Mouse (Mus musculus) cerebellum, postnatal 4 days (tissue): ENCODE measurements around the gene Cspg4.
A peak's percentile ranks its signal among the peaks of the same experiment; 100 is the strongest.

Source experiments
- DNase-seq, 2 experiments: peaks; one replicate each; pipeline ENCODE4 v3.0.0; 2022; ENCODE audit warnings: low spot score in 2 of 2, mixed read lengths in 1 of 2

Gene Cspg4

DNA sequence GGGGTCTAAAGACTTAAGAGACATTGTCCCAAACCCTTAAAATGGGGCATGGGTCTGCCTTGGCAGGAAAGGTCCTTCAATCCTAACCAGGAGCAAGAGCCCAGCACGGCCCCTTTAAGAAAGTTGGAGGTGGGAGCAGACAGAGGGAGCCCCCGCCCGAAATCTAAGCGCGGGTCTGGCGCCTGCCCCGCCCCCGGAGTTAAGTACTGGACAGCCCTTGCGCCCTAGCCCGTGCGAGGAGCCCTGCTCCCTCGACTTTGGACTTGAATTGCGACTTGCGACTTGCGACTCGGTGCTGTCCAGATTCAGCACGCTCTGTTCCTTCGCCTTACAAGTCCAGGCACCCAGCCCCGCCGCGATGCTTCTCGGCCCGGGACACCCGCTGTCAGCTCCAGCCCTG is at the start of gene Cspg4:
TSS of gene Cspg4 (plus strand) at position 202 of the 400 bp plus-strand sequence.
- no peak for DNase-seq

DNA sequence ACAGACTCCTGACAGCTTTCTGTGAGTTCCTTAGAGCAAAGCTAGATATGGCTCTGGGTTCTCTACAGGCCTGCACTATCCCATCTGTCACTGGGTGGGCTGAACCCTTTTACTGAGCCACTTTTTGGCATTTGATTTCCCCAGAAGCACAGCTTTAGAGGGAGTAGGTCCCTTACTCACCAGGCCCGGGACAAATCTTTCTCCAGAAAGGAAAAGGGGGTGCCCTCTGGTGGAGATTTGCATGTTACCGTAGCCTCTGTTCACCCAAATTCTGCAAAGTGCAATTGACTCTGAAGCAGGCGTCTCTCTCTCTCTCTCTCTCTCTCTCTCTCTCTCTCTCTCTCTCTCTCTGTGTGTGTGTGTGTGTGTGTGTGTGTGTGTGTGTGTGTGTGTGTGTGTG is 39.9 kb upstream of the Cspg4 start:
- DNase-seq = peak in 1 of 2 experiments; percentile 58

DNA sequence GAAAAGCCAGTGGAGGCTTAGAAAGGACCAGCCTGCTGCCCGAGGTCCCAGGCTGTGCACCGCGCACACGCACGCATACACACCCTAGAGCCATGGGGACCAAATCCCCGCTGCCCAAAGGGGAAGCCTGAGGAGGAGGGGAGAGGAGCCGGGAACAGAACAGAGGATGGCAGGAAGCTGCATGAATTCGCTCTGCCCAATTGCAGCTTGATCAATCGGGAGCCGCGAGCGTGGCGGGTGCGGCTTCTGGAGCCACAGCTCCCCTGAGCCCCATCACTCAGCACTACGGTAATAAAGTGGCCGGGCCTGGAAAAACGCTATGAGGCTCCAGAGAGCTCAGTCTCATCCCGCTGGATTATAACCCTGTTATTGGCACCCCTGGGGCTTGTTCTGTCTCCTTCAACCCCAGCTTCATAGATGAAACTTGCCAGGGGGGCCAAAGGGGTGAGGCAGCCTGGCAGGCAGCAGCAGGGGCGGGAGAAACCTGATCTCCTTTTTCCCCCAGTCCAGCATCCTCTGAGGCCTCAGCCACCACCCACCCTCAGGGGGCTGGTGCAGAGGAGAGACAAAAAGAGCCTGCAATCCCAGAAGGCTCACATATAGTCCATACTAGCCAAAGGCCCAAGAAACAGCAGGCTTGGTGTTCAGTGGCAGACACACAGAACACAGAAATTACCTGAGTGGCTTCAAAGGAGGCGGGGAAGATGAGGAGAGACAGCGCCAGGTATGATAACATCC is 39.2 kb upstream of the Cspg4 start:
- no peak for DNase-seq

DNA sequence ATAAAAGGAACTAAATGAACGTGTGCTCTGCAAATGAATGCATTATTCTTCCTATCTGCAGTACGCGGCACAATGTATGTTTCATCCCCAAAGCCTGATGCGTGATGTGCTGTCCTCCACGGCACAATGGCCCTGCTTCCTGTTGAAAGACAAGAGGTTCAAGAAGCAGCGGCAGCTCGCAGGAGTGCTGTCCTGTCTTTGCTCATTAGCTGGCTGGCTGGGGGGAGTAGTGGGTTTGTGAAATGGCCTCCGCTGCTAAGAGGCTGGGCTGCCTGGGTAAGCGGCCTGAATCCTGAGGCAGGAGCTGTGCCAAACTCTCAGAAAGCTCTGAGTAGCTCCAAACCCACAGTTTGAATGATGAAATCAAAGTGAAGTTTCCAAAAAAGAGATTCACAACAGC is 36.7 kb upstream of the Cspg4 start:
- no peak for DNase-seq

DNA sequence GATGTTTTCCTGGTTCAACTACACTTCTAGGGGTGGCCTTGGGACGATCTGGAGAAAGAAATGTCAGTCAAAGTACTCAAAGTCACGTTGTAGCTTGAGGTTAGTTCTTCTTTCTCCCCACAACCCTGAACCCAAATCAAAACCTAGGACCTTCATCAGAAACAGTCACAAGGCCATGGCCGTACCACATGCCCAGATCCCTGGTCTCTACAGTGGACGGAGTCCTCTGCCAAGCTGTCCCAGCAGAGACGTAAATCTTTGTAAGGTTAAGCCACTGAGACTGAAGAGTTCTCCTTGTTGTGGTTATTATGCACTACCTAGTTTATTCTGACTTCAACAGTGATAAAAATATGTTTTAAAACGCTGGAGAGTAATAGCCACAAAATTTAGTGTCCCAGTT is 36.0 kb upstream of the Cspg4 start:
- DNase-seq = no peak

DNA sequence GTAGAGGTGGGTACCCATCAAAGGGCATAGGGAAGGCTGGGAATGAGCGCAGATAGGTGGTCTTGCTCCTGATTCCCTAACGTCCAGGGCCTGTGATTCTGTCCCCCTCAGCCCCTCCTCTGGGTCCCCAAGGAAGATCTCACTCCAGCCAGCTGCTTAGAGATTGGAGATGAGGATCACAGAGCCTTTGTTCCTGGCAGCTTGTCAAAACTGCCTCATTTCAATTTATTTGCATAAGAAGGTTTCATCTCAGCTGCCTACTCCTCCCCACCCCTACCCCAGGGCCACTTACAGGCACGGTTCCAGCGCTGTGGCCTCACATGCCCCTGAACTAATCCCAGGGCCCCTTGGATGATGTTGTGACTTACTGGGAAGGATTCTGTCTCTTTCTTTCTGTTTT is 34.7 kb upstream of the Cspg4 start:
- DNase-seq = peak in 1 of 2 experiments; percentile 52

DNA sequence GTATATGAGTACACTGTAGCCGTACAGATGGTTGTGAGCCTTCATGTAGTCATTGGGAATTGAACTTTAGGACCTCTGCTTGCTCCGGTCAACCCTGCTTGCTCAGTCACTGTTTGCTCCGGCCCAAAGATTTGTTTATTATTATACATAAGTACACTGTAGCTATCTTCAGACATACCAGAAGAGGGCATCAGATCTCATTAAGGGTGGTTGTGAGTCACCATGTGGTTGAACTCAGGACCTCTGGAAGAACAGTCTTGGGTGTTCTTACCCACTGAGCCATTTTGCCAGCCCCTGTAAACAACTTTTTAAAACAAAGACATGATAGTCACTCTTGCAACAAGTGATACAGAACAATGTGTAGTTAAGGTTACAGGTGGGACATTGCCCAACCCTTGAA is 32.9 kb upstream of the Cspg4 start:
- DNase-seq = no peak

DNA sequence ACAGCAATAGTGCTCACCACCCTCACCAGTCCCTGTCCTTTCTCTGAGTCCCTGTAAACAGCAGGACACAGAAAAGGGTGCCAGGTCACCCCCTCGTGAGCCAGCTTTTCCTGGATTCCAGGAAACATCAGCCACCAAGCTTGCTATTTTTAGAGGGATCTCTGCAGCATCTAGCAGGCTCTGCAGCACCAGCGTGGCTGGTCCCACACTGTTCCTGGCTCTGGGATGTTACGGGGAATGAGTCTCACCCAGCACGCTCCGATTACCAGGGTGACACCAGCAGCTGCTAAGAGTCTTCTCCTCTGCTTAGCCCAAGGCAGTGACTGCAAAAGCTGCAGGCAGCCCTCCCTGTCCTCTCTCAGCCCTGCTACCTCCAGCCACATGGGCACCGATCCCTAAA is 31.9 kb upstream of the Cspg4 start:
- no peak for DNase-seq

DNA sequence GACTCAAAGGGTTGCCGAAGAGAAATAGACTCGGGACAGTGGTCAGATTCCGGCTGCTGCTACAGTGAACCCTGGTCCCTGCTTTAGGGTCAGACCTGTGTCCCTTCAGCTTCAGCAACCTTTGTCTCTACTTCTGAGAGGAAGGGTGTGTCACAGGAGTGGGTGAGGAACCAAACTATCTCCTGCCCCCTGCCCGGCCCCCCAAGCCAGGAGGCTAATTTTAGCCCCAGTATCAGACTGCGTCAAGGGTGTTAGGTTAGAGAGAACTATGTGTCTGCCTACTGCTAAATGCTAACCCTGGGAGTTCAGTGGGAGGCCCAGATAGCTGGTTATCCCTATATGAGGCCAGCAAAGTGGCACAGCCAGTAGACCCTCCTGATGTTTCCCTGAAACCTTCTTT is 29.7 kb upstream of the Cspg4 start:
- no peak for DNase-seq

DNA sequence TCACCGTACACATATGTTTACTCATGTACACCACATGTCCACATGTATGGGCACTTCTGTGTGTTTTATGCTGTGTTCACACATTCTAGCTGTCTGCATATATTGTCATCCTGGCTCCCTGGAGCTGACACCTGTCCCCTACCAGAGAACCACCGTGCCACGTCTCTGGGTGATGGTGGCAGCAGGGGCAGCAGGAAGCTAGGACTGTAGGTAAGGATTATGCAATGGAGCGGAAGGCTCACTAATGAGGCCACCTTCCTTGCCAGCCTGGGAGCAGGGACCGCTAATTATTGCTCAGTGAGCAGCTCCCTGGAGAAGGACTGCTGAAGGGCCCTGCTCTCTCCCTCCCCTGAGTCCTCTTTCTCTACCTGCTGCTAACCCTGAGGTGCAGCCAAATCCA is 24.1 kb upstream of the Cspg4 start:
- no peak for DNase-seq

DNA sequence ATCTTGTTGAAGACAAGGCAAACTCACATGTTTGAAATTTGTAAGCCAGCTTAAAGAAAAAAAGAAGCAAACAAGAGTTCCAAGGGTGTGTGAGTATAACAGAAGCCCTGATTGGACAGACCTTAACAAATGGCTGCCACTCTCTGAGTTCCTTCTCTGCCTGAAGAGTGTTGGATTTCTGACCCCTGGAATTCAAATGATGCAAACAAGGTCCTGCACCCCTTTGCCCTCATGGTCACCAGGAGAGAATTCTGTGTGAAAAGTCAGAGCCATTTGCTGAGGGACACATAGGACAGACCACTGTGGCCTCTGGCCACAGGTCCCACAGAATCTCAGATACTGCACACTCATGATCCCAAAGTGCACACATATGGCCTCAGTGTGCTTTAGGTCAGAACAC is 23.0 kb upstream of the Cspg4 start:
- no peak for DNase-seq

DNA sequence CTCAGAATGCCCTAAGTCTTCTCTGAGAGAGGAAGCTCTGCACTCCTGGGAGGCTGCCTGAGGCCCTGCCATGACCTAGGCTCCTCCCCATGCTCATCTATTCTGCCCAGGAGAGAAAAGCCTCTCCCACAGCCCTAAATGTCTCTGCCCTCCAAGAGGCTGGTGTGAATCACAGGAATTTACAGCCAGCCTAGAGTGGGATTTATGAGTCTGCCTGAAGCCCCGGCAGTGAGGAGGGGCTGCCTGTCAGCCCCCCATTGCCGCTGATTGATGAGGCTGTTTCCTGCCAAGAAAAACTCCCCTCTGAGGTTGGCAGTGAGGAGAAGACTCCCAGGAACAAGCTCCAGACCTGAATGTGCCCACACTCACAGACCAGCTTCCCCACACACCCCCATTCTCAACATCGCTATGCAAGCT is 22.5 kb upstream of the Cspg4 start:
- DNase-seq = no peak

DNA sequence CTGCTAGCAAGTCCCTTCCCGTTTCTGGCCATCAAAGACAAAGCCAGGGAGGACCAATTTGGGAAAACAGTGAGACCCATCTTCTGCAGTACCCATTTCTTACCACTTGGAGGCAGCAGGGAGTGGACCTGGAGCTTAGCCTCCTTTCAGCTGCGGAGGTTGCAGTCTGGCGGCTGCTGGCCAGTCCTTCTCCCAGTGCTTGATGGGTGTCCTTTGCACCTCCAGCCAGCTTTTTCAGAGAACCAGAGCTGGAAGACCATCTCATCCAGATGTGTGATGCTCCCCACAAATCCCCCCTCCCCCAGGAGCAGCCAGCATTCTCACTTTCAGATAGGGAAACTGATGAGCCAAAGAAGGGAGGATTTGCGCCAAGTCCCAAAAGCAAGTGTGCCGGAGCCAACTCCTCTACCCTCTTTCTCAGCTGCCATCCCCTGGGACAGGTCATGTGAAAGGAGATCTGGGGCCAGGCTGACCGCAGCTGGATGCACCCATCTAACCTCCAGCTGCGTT is 21.1 kb upstream of the Cspg4 start:
- DNase-seq = peak; percentile 50 to 83

DNA sequence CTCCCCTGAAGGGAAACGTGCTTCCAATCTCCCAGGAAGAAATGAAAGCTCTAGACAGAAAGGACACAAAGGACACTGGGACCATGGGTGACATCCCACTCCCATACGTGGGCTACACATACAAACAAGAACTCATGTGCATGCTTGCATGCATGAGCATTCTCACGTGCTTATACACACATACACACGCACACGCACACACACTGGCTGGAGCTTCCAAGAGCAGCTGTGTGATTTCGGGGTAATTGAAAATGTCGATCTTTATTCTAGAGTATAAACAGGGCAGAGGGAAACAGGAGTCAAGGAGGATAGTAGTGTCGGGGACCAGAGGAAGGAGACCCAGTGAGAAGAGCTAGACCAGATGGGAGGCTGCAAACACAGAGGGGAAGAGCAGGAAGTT is 20.2 kb upstream of the Cspg4 start:
- no peak for DNase-seq

DNA sequence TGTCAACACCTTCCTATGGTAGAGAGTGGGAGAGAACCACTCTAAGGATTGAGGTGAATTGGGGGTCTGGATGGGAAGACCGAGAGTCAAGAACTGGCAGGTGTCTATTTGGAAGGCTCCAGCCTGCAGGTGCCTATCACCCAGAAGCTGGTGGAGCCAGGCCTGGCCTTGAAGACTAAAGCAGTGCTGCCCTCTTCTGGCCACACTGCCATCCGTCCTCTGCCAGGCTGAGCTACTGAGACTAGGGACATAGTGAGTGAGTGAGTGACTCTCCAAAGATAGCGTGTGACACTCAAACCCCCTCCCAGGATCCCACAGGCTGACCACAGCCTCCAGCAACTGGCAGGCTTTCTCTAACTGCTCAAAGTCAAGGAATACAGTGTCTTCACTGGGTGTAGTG is 17.3 kb upstream of the Cspg4 start:
- DNase-seq = peak; percentile 66 to 87

DNA sequence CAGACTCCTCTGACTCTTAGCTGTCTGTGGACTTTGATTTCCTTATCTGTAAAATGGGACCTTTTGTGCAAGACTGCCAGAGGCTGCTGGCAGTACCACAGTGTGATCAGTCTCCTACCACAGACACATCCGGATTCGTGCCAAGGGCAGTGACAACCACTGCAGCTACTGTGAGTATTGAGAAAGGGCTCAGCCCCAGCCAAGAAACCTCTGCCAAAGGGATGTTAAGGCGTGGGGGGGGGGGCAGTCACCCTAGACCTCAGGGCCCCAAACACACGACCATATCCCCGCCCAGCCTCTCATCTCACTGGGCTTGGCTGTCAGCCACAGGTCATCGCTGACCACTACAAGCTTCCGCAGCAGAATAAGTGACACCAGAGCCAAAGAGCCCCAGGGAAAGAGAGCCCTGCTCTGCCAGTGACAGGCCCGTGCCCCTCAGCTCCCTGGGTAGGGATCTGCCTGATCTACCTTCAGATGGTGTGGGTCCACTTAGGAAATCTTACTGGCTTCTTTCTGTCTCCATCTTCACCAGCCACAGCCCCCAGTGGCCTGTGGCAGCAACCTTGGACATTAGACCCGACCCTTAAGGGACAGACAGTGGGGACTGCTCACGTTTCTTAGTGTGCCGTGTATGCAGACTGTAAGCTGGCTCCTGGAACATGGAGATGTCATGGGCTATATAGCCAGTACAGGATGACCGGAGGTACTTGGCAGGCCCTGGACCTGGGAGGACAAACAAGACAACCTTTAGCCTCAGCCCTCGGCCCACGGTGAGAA is 14.5 kb upstream of the Cspg4 start:
- no peak for DNase-seq

DNA sequence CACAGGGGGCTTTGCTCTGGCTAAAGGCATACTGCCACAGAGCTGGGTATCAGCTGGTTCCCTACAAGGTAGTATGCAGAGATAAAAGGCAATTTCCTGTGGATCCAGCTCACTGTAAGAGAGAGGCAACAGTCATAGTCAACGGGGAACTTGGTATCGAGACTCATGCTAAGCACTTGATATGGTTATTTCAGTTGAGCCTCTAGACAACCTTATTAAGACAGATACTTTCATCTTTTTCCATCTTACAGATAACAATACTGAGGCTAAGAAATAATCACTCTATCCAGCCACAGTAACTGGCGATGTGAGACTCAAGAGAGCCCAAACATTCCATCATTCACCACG is 14.0 kb upstream of the Cspg4 start:
- no peak for DNase-seq

DNA sequence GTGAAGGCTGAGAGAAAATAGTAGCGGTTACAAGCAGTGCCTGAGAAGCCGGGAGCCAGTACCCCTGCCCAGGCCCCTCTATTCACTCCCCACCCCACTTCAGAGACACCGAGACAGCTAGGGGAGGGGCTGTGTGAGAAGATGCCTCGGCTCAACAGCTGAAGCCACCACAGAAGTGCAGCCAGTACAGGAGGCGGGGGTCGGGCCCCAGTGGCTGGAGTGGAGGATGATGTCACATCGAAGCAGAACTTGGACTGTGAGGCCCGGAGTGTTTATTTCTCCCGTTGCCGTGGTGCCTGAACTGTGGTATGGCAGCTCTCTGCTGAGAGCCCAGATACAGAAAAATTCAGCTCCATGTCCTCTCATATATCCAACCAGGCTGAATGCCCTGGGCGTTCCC is 13.1 kb upstream of the Cspg4 start:
- no peak for DNase-seq

DNA sequence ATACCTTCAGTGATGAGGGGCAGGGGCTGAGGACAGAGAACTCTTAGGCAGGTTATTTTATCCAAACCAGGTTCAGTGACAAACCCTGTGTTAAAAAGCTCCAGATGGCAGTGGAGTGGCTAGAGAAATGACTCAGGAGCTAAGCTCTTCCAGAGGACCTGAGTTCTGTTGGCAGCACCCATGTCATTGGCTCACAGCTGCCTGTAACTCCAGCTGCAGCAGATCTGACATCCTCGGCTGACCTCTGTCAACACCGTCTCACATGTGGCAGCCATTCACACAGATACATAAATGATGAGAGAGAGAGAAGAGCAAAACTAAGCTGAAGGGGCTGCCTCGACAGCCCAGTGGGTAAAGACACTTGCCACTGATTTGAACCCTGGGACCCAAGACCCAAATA is 7.4 kb upstream of the Cspg4 start:
- DNase-seq = no peak

DNA sequence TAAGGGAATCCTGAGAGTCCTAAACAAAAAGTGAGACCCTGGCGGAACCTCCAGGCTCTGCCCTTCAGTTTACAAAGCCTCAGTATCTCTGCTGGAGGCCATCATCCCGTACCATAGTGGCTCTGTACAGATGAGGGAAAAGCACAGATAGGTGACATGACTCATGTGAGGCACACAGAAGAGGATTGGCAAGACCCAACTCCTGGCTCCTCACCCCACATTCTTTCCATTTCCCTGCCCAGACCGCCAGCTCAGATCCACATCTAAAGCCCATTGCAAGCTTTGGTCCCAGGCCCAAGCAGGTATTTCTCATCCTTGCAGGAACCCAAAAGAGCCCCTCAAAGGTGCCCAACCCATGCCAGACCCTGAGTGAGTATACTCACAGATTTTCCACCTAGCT is 4.8 kb upstream of the Cspg4 start:
- DNase-seq = no peak

DNA sequence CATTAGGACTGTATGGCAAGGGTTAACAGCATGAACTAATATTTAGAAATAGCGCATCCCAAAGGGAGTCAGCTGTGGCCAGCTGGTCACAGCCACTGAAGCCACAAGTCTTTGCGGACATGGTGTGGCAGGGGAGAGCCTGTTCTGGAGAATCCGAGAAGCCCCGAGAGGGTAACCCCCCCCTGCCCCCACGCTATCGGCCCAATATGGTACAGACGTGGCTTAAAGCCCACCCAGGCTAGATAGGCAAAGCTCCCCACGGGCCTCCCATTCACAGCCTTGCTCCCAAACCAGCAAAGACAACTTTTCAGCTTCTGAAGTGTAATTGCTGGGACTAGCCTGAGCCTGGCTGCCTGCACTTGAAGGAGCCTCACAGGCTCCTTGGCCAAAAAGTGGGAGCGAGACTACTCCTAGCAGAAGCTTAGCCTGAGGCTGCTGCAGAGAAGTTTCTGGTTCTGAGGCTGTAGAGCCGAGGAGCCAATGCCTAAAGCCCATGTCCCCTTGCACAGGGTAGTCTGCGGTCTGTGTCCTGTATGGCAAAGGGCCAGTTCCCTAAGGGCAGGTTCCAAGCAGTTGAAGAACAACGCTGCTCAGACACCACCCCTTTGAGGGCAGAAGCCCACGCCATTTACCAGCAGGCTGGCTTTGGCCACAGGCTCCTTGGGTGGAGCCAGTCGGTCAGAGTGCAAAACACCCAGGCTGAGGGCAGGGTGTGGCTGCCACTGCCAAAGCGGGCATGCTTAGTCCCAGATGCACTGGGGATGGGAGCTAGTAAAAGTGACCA is 4.2 kb upstream of the Cspg4 start:
- DNase-seq = no peak

DNA sequence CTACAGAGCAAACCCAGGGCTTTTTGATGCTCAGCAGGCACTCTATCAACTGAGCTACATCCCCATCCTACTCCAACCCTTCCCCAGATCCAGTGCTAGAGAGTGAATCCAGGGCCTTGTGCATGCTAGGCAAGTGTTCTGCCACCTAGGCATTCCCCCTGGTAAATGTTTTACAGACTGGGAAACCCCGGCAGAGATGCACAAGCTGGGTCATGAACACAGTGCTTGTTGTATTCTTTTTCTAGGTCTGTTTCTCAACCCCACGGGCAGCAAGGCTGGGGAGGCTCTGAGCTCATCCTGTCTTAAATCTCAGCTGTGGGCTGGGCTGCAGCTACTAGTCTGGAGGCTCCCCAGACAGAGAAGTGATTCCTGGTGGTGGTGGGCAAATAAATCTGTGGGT is 2.0 kb upstream of the Cspg4 start:
- no peak for DNase-seq
